Mouse (Mus musculus) granulocyte monocyte progenitor cell, adult 5-6 weeks (primary cell): Measurements from ENCODE around the gene BC004004. TPM values are rescaled to one million over a fixed set of nuclear protein-coding genes. Genes with fewer than 3 reads are reported as not detected.
A peak's percentile ranks its signal among the peaks of the same experiment; 100 is the strongest.
"Not testable (repeated sequence)": the region's sequence is repeated elsewhere in the genome, so short reads cannot be mapped to it uniquely, and the experiment has no call there.

ENCODE experiments used
- ATAC-seq: replicated peaks from 2 replicates; pipeline ENCODE4 v1.8.0; 2016; ENCODE audit warnings: mild to moderate bottlenecking, moderate TSS enrichment, inconsistent platforms; ENCODE audit not compliant: poor library complexity, severe bottlenecking
- total RNA-seq, 2 experiments: library from RNA; stranded (forward) in 1 of 2; stranded (reverse) in 1 of 2; fragments of 200-712, 200-1000 nt in 1 of 2; fragments of >200 nt in 1 of 2; fragmentation: Nextera tagmentation in 1 of 2; gene quantifications; 2 replicates each; pipeline ENCODE4 v1.2.3; 2014 to 2017

Gene BC004004
- total RNA-seq, 2 experiments from 2014 or later = 67.3 to 127 TPM

- peak; percentile 26; the same call in 1 of the 2 replicates for ATAC-seq
Observed at GRCm38 (mm10) chr17:29258921-29259320, 9.7 kb upstream of the BC004004 start.

- ATAC-seq = peak; percentile 48
Observed at GRCm38 (mm10) chr17:29259489-29259888, 9.1 kb upstream of the BC004004 start.

- no peak for ATAC-seq
Observed at GRCm38 (mm10) chr17:29260501-29260900, 8.1 kb upstream of the BC004004 start.

- ATAC-seq = no peak
Observed at GRCm38 (mm10) chr17:29261603-29262258, 6.9 kb upstream of the BC004004 start.

- ATAC-seq = no peak
Observed at GRCm38 (mm10) chr17:29262259-29262649, 6.3 kb upstream of the BC004004 start.

GRCm38 (mm10) chr17:29263417-29263816, 5.2 kb upstream of the BC004004 start:
- no peak for ATAC-seq

GRCm38 (mm10) chr17:29263840-29264633, 4.6 kb upstream of the BC004004 start, which contains the start of gene Ppil1:
Gene Ppil1, minus strand, starts transcription at chr17:29264186.
- ATAC-seq = peak; percentile 52

GRCm38 (mm10) chr17:29264760-29265159, 3.8 kb upstream of the BC004004 start:
- ATAC-seq = no peak

- ATAC-seq = not testable (repeated sequence)
Observed at GRCm38 (mm10) chr17:29267040-29267439, 1.5 kb upstream of the BC004004 start.

- ATAC-seq = no peak
Observed at GRCm38 (mm10) chr17:29267931-29268681, 482 bp upstream of the BC004004 start.

- ATAC-seq = no peak
Observed at GRCm38 (mm10) chr17:29269349-29269706, 740 bp downstream of the BC004004 start.

GRCm38 (mm10) chr17:29270148-29270698, 1.6 kb downstream of the BC004004 start:
- ATAC-seq = no peak

GRCm38 (mm10) chr17:29273156-29273555, 4.6 kb downstream of the BC004004 start:
- ATAC-seq = no peak

GRCm38 (mm10) chr17:29273889-29274288, 5.3 kb downstream of the BC004004 start:
- no peak for ATAC-seq

GRCm38 (mm10) chr17:29280422-29280821, 11.8 kb downstream of the BC004004 start:
- ATAC-seq = no peak

- no peak for ATAC-seq
Observed at GRCm38 (mm10) chr17:29281541-29281940, 13.0 kb downstream of the BC004004 start.

- ATAC-seq = no peak
Observed at GRCm38 (mm10) chr17:29282216-29282952, 13.8 kb downstream of the BC004004 start.

GRCm38 (mm10) chr17:29291793-29292192, 23.2 kb downstream of the BC004004 start:
- no peak for ATAC-seq

- no peak for ATAC-seq
Observed at GRCm38 (mm10) chr17:29292996-29293395, 24.4 kb downstream of the BC004004 start.
